Mouse (Mus musculus) neutrophil, adult 5-6 weeks (primary cell): Measurements from ENCODE around the gene Vcam1. TPM values are rescaled to one million over a fixed set of nuclear protein-coding genes. Genes with fewer than 3 reads are reported as not detected.

Experiments used
- ATAC-seq: fragments of 151-379, 151-347 bp; 2 replicates; pipeline ENCODE4 v1.8.0; 2017; ENCODE audit warnings: mild to moderate bottlenecking, moderate TSS enrichment; ENCODE audit not compliant: insufficient number of reproducible peaks, poor library complexity, low FRiP score, severe bottlenecking; ENCODE audit errors: extremely low read depth
- total RNA-seq: library from RNA; stranded (forward); fragments of 200-1000 nt; gene quantifications from 2 replicates; pipeline ENCODE4 v1.2.3, GENCODE M21; 2017

Vcam1 gene
- 0.12 TPM in 2 replicates for total RNA-seq

GRCm38 (mm10) chr3:116129259-116129738, at the start of gene Vcam1:
TSS of gene Vcam1 (minus strand) at chr3:116129688.
- no peak for ATAC-seq

- ATAC-seq, result no peak
These were observed 45.6 kb upstream of the Vcam1 start for GRCm38 (mm10) chr3:116175106-116175505.

- ATAC-seq, result no peak
These were observed 42.0 kb upstream of the Vcam1 start for GRCm38 (mm10) chr3:116171461-116171860.

- no peak for ATAC-seq
These were observed 38.6 kb upstream of the Vcam1 start for GRCm38 (mm10) chr3:116168056-116168455.

GRCm38 (mm10) chr3:116166296-116166695, 36.8 kb upstream of the Vcam1 start:
- ATAC-seq, result no peak

GRCm38 (mm10) chr3:116165030-116165429, 35.5 kb upstream of the Vcam1 start:
- no peak for ATAC-seq

GRCm38 (mm10) chr3:116163517-116163916, 34.0 kb upstream of the Vcam1 start:
- no peak for ATAC-seq

- ATAC-seq, result no peak
These were observed 32.7 kb upstream of the Vcam1 start for GRCm38 (mm10) chr3:116162097-116162666.

- ATAC-seq, result no peak
These were observed 29.9 kb upstream of the Vcam1 start for GRCm38 (mm10) chr3:116159376-116159775.

- no peak for ATAC-seq
These were observed 28.0 kb upstream of the Vcam1 start for GRCm38 (mm10) chr3:116157447-116157990.

- ATAC-seq, result no peak
These were observed 20.7 kb upstream of the Vcam1 start for GRCm38 (mm10) chr3:116150056-116150632.

- no peak for ATAC-seq
These were observed 19.6 kb upstream of the Vcam1 start for GRCm38 (mm10) chr3:116149096-116149495.

GRCm38 (mm10) chr3:116148676-116149075, 19.2 kb upstream of the Vcam1 start:
- no peak for ATAC-seq

- ATAC-seq, result no peak
These were observed 11.7 kb upstream of the Vcam1 start for GRCm38 (mm10) chr3:116141226-116141625.

GRCm38 (mm10) chr3:116139000-116139399, 9.5 kb upstream of the Vcam1 start:
- no peak for ATAC-seq

GRCm38 (mm10) chr3:116138081-116138480, 8.6 kb upstream of the Vcam1 start:
- ATAC-seq, result no peak

- no peak for ATAC-seq
These were observed 3.9 kb upstream of the Vcam1 start for GRCm38 (mm10) chr3:116133363-116133762.

GRCm38 (mm10) chr3:116130711-116131110, 1.2 kb upstream of the Vcam1 start:
- ATAC-seq, result no peak

- ATAC-seq, result no peak
These were observed 530 bp upstream of the Vcam1 start for GRCm38 (mm10) chr3:116129841-116130595.
